Mouse (Mus musculus): ENCODE measurements around the gene Elmo1. TPM values are rescaled to one million over a fixed set of nuclear protein-coding genes. Genes with fewer than 3 reads are reported as not detected.

Elmo1 gene
- polyA plus RNA-seq, 1 experiment, result 0.40 TPM

GRCm38 (mm10) chr13:20164837-20165236 is 74.4 kb downstream of the Elmo1 start:
- no peak for TF ChIP-seq TCF12 (IDR thresholded peaks at IDR 0.05; ENCODE audit: insufficient read depth, poor library complexity, severe bottlenecking)
- no peak for TF ChIP-seq MAX (IDR thresholded peaks at IDR 0.05; ENCODE audit: low read depth)
- no peak for TF ChIP-seq POLR2AphosphoS2 (IDR thresholded peaks at IDR 0.05; ENCODE audit: insufficient read length, low read depth)
- TF ChIP-seq SRF (IDR thresholded peaks at IDR 0.05; ENCODE audit: control insufficient read depth, insufficient read length, low read depth), result no peak
- TF ChIP-seq USF1 (IDR thresholded peaks at IDR 0.05; ENCODE audit: low read depth), result no peak
- TF ChIP-seq TCF3 (IDR thresholded peaks at IDR 0.05; ENCODE audit: insufficient read length, low read depth), result no peak
- no peak for TF ChIP-seq MYOD1 (IDR thresholded peaks at IDR 0.05; ENCODE audit: control insufficient read depth in 1 of 3, insufficient read length in 2 of 3, low read depth in 2 of 3)
- no peak for TF ChIP-seq MYOG (IDR thresholded peaks at IDR 0.05; ENCODE audit: control insufficient read depth in 1 of 3, insufficient read depth in 1 of 3, insufficient read length in 2 of 3, low read depth in 2 of 3)
- TF ChIP-seq REST (IDR thresholded peaks at IDR 0.05; ENCODE audit: insufficient read depth, insufficient read length), result no peak
- no peak for TF ChIP-seq POLR2A (IDR thresholded peaks at IDR 0.05; ENCODE audit: insufficient read length, low read depth)
- TF ChIP-seq E2F4 (IDR thresholded peaks at IDR 0.05; ENCODE audit: insufficient read depth), result no peak
- TF ChIP-seq CEBPB (IDR thresholded peaks at IDR 0.05; ENCODE audit: insufficient read depth, poor library complexity, severe bottlenecking), result no peak
- H3K27me3 ChIP-seq (ENCODE audit: control insufficient read depth, insufficient read depth, insufficient read length), result no peaks in the 10 kb centered on the region
- H3ac ChIP-seq (ENCODE audit: control insufficient read depth, insufficient read length), result no peak overlapping the region
- no peak overlapping the region for H3K4me2 ChIP-seq (ENCODE audit: low read depth)
- H3K79me2 ChIP-seq (ENCODE audit: control insufficient read depth, insufficient read depth), result no peaks in the 10 kb centered on the region
- H3K36me3 ChIP-seq (ENCODE audit: control insufficient read depth, insufficient read depth), result no peaks in the 10 kb centered on the region
- no peak overlapping the region for H3K4me3 ChIP-seq

- H3K36me3 ChIP-seq (ENCODE audit: control insufficient read depth, insufficient read depth), result no peaks in the 10 kb centered on the region
- no peaks in the 10 kb centered on the region for H3K27me3 ChIP-seq (ENCODE audit: control insufficient read depth, insufficient read depth, insufficient read length)
- H3K79me2 ChIP-seq (ENCODE audit: control insufficient read depth, insufficient read depth), result no peaks in the 10 kb centered on the region
- H3ac ChIP-seq (ENCODE audit: control insufficient read depth, insufficient read length), result no peak overlapping the region
- no peak overlapping the region for H3K4me2 ChIP-seq (ENCODE audit: low read depth)
- H3K4me3 ChIP-seq, result no peak overlapping the region
- TF ChIP-seq REST (IDR thresholded peaks at IDR 0.05; ENCODE audit: insufficient read depth, insufficient read length) (no peak), MYOD1 (IDR thresholded peaks at IDR 0.05; ENCODE audit: control insufficient read depth in 1 of 3, insufficient read length in 2 of 3, low read depth in 2 of 3) (no peak), POLR2AphosphoS2 (IDR thresholded peaks at IDR 0.05; ENCODE audit: insufficient read length, low read depth) (no peak), MAX (IDR thresholded peaks at IDR 0.05; ENCODE audit: low read depth) (no peak), USF1 (IDR thresholded peaks at IDR 0.05; ENCODE audit: low read depth) (no peak)
Measured at GRCm38 (mm10) chr13:20173987-20174654, 83.7 kb downstream of the Elmo1 start.

- TF ChIP-seq MYOG (IDR thresholded peaks at IDR 0.05; ENCODE audit: control insufficient read depth in 1 of 3, insufficient read depth in 1 of 3, insufficient read length in 2 of 3, low read depth in 2 of 3), result no peak
- TF ChIP-seq MYOD1 (IDR thresholded peaks at IDR 0.05; ENCODE audit: control insufficient read depth in 1 of 3, insufficient read length in 2 of 3, low read depth in 2 of 3), result no peak
- TF ChIP-seq TCF12 (IDR thresholded peaks at IDR 0.05; ENCODE audit: insufficient read depth, poor library complexity, severe bottlenecking), result no peak
- TF ChIP-seq MAX (IDR thresholded peaks at IDR 0.05; ENCODE audit: low read depth), result no peak
- TF ChIP-seq CEBPB (IDR thresholded peaks at IDR 0.05; ENCODE audit: insufficient read depth, poor library complexity, severe bottlenecking), result no peak
- TF ChIP-seq REST (IDR thresholded peaks at IDR 0.05; ENCODE audit: insufficient read depth, insufficient read length), result no peak
- TF ChIP-seq TCF3 (IDR thresholded peaks at IDR 0.05; ENCODE audit: insufficient read length, low read depth), result no peak
- no peak for TF ChIP-seq POLR2AphosphoS2 (IDR thresholded peaks at IDR 0.05; ENCODE audit: insufficient read length, low read depth)
- no peak for TF ChIP-seq USF1 (IDR thresholded peaks at IDR 0.05; ENCODE audit: low read depth)
- TF ChIP-seq POLR2A (IDR thresholded peaks at IDR 0.05; ENCODE audit: insufficient read length, low read depth), result no peak
- TF ChIP-seq SRF (IDR thresholded peaks at IDR 0.05; ENCODE audit: control insufficient read depth, insufficient read length, low read depth), result no peak
- TF ChIP-seq E2F4 (IDR thresholded peaks at IDR 0.05; ENCODE audit: insufficient read depth), result no peak
- H3K4me3 ChIP-seq, result no peak overlapping the region
- no peaks in the 10 kb centered on the region for H3K36me3 ChIP-seq (ENCODE audit: control insufficient read depth, insufficient read depth)
- no peaks in the 10 kb centered on the region for H3K79me2 ChIP-seq (ENCODE audit: control insufficient read depth, insufficient read depth)
- H3ac ChIP-seq (ENCODE audit: control insufficient read depth, insufficient read length), result no peak overlapping the region
- no peak overlapping the region for H3K4me2 ChIP-seq (ENCODE audit: low read depth)
- H3K27me3 ChIP-seq (ENCODE audit: control insufficient read depth, insufficient read depth, insufficient read length), result no peaks in the 10 kb centered on the region
Measured at GRCm38 (mm10) chr13:20174655-20175280, 84.4 kb downstream of the Elmo1 start.

- Histone ChIP-seq H3ac (ENCODE audit: control insufficient read depth, insufficient read length) (no peak overlapping the region), H3K4me3 (no peak overlapping the region), H3K27me3 (ENCODE audit: control insufficient read depth, insufficient read depth, insufficient read length) (no peaks in the 10 kb centered on the region), H3K4me2 (ENCODE audit: low read depth) (no peak overlapping the region), H3K36me3 (ENCODE audit: control insufficient read depth, insufficient read depth) (no peaks in the 10 kb centered on the region), H3K79me2 (ENCODE audit: control insufficient read depth, insufficient read depth) (no peaks in the 10 kb centered on the region)
- TF ChIP-seq E2F4 (IDR thresholded peaks at IDR 0.05; ENCODE audit: insufficient read depth) (no peak), MYOD1 (IDR thresholded peaks at IDR 0.05; ENCODE audit: control insufficient read depth in 1 of 3, insufficient read length in 2 of 3, low read depth in 2 of 3) (no peak), REST (IDR thresholded peaks at IDR 0.05; ENCODE audit: insufficient read depth, insufficient read length) (no peak), CEBPB (IDR thresholded peaks at IDR 0.05; ENCODE audit: insufficient read depth, poor library complexity, severe bottlenecking) (no peak), MAX (IDR thresholded peaks at IDR 0.05; ENCODE audit: low read depth) (no peak), SRF (IDR thresholded peaks at IDR 0.05; ENCODE audit: control insufficient read depth, insufficient read length, low read depth) (no peak), POLR2A (IDR thresholded peaks at IDR 0.05; ENCODE audit: insufficient read length, low read depth) (no peak), MYOG (IDR thresholded peaks at IDR 0.05; ENCODE audit: control insufficient read depth in 1 of 3, insufficient read depth in 1 of 3, insufficient read length in 2 of 3, low read depth in 2 of 3) (no peak), TCF12 (IDR thresholded peaks at IDR 0.05; ENCODE audit: insufficient read depth, poor library complexity, severe bottlenecking) (no peak), POLR2AphosphoS2 (IDR thresholded peaks at IDR 0.05; ENCODE audit: insufficient read length, low read depth) (no peak)
Measured at GRCm38 (mm10) chr13:20180738-20181137, 90.3 kb downstream of the Elmo1 start.
